Mouse (Mus musculus) embryonic stem cell, embryonic (primary cell): ENCODE measurements around the gene Urgcp.
"Not testable (repeated sequence)": the region's sequence is repeated elsewhere in the genome, so short reads cannot be mapped to it uniquely, and the experiment has no call there.

Source experiments
- CTCF ChIA-PET, 4 experiments: fragments of 300-600 bp in 2 of 4; fragments of 350-600 bp in 2 of 4; sonication (Branson Sonifier 250); formaldehyde crosslinking; loops; one replicate each; lab custom pipeline; 2022; ENCODE audit warnings: inconsistent platforms in 2 of 4; lab: Charles Lee
- POLR2A ChIA-PET, 4 experiments: fragments of 300-600 bp in 2 of 4; fragments of 350-600 bp in 2 of 4; sonication (Branson Sonifier 250); formaldehyde crosslinking; loops; one replicate each; lab custom pipeline; 2022; ENCODE audit warnings: antibody characterized with exemption in 4 of 4, inconsistent platforms in 1 of 4; lab: Charles Lee

Gene Urgcp

GRCm38 (mm10) chr11:5761820-5762632 lies at the start of gene Urgcp:
Gene Urgcp, minus strand, starts transcription at chr11:5762376.
- POLR2A ChIA-PET = interaction anchor here (0.6 to 4.3 kb wide), 140 partner anchors 8 to 913 kb away, joined by 3 to 29 read pairs (median 4); partner anchors contain the start of genes Dbnl (in 4 of the 4), Mrps24 (in 4 of the 4), Ccdc117 (in 3 of the 4) and Pgam2 (in 2 of the 4)
- CTCF ChIA-PET = interaction anchor here in 3 of 4 experiments (0.5 to 1.6 kb wide), 12 partner anchors 21 to 293 kb away, joined by 3 to 5 read pairs (median 3); partner anchors contain the start of genes Dbnl (in 3 of the 3) and Mrps24 (in 1 of the 3)

- POLR2A ChIA-PET, CTCF ChIA-PET: not testable (repeated sequence)
Observed at GRCm38 (mm10) chr11:5809487-5809886, 47.3 kb upstream of the Urgcp start.

- ChIA-PET CTCF (interaction anchor here in 1 of 4 experiments (0.8 kb wide), 1 partner anchor 20 kb away, joined by 3 read pairs; the partner anchor contains the start of gene Dbnl), POLR2A (interaction anchor here in 2 of 4 experiments (0.6 to 1.5 kb wide), 3 partner anchors 10 to 28 kb away, joined by 3 to 5 read pairs (median 4); partner anchors contain the start of gene Dbnl (in 1 of the 2))
Observed at GRCm38 (mm10) chr11:5807956-5808355, 45.8 kb upstream of the Urgcp start.

GRCm38 (mm10) chr11:5805711-5806110 lies 43.5 kb upstream of the Urgcp start:
- POLR2A ChIA-PET = interaction anchor here in 1 of 4 experiments (10.1 kb wide), 1 partner anchor 16 kb away, joined by 123 read pairs; the partner anchor contains the start of gene Dbnl
- CTCF ChIA-PET = no interaction called here

- ChIA-PET CTCF (interaction anchor here in 2 of 4 experiments (0.5 to 1.6 kb wide), 7 partner anchors 11 to 149 kb away, joined by 3 to 6 read pairs (median 4); partner anchors contain the start of gene Dbnl (in 1 of the 2)), POLR2A (interaction anchor here in 3 of 4 experiments (0.6 to 10.1 kb wide), 16 partner anchors 9 to 684 kb away, joined by 3 to 123 read pairs (median 4); partner anchors contain the start of genes Dbnl (in 2 of the 3), Polm (in 2 of the 3), Urgcp (in 1 of the 3) and Ykt6 (in 1 of the 3))
Observed at GRCm38 (mm10) chr11:5804174-5804573, 42.0 kb upstream of the Urgcp start.

GRCm38 (mm10) chr11:5803551-5803981 lies 41.4 kb upstream of the Urgcp start, which contains the start of gene Pgam2:
Gene Pgam2, minus strand, starts transcription at chr11:5803733.
- CTCF ChIA-PET = interaction anchor here in 2 of 4 experiments (0.5 to 1.6 kb wide), 8 partner anchors 10 to 149 kb away, joined by 3 to 6 read pairs (median 4); partner anchors contain the start of gene Dbnl (in 1 of the 2)

GRCm38 (mm10) chr11:5802457-5803217 lies 40.5 kb upstream of the Urgcp start:
- CTCF ChIA-PET = interaction anchor here (0.5 to 1.6 kb wide), 12 partner anchors 9 to 190 kb away, joined by 3 to 6 read pairs (median 4); partner anchors contain the start of gene Dbnl (in 1 of the 4)
- POLR2A ChIA-PET = interaction anchor here in 3 of 4 experiments (0.5 to 10.1 kb wide), 42 partner anchors 9 to 272 kb away, joined by 3 to 123 read pairs (median 4); partner anchors contain the start of genes Dbnl (in 3 of the 3), Urgcp (in 3 of the 3), Pold2 (in 1 of the 3) and Polm (in 1 of the 3)

More at GRCm38 (mm10) chr11:5803551-5803981, 41.4 kb upstream of the Urgcp start, which contains the start of gene Pgam2:
- POLR2A ChIA-PET = interaction anchor here in 3 of 4 experiments (0.5 to 10.1 kb wide), 28 partner anchors 10 to 152 kb away, joined by 3 to 123 read pairs (median 4); partner anchors contain the start of genes Dbnl (in 3 of the 3), Urgcp (in 3 of the 3), Polm (in 2 of the 3) and Pold2 (in 1 of the 3)

- CTCF ChIA-PET = interaction anchor here in 3 of 4 experiments (0.5 to 1.6 kb wide), 9 partner anchors 10 to 1298 kb away, joined by 3 to 6 read pairs (median 3); partner anchors contain the start of gene Ap1b1 (in 1 of the 3)
- POLR2A ChIA-PET = interaction anchor here in 3 of 4 experiments (0.6 to 10.1 kb wide), 37 partner anchors 9 to 706 kb away, joined by 3 to 123 read pairs (median 4); partner anchors contain the start of genes Dbnl (in 3 of the 3), Polm (in 2 of the 3), Ykt6 (in 2 of the 3) and Pold2 (in 1 of the 3)
Observed at GRCm38 (mm10) chr11:5802005-5802404, 39.8 kb upstream of the Urgcp start.

GRCm38 (mm10) chr11:5801511-5801910 lies 39.3 kb upstream of the Urgcp start:
- CTCF ChIA-PET = interaction anchor here in 3 of 4 experiments (0.6 to 1.6 kb wide), 8 partner anchors 13 to 1298 kb away, joined by 3 to 6 read pairs (median 3); partner anchors contain the start of genes Ap1b1 (in 1 of the 3) and Dbnl (in 1 of the 3)
- POLR2A ChIA-PET = interaction anchor here (0.6 to 10.1 kb wide), 29 partner anchors 8 to 705 kb away, joined by 3 to 123 read pairs (median 4); partner anchors contain the start of genes Dbnl (in 3 of the 4), Polm (in 2 of the 4), Ykt6 (in 2 of the 4) and Pold2 (in 1 of the 4)

- ChIA-PET CTCF (interaction anchor here in 1 of 4 experiments (0.9 to 1.9 kb wide), 2 partner anchors 155 to 462 kb away, joined by 3 to 6 read pairs; partner anchors contain the start of gene Ykt6), POLR2A (interaction anchor here in 3 of 4 experiments (0.5 to 10.1 kb wide), 9 partner anchors 10 to 279 kb away, joined by 3 to 123 read pairs (median 4); partner anchors contain the start of genes Dbnl (in 2 of the 3), Polm (in 1 of the 3) and Xbp1 (in 1 of the 3))
Observed at GRCm38 (mm10) chr11:5799621-5800490, 37.7 kb upstream of the Urgcp start.

- CTCF ChIA-PET = interaction anchor here in 3 of 4 experiments (0.6 to 2.8 kb wide), 9 partner anchors 9 to 88 kb away, joined by 3 to 18 read pairs (median 4); partner anchors contain the start of gene Dbnl (in 2 of the 3)
- POLR2A ChIA-PET = interaction anchor here in 3 of 4 experiments (0.7 to 10.1 kb wide), 17 partner anchors 8 to 100 kb away, joined by 3 to 123 read pairs (median 5); partner anchors contain the start of genes Dbnl (in 3 of the 3), Myl7 (in 1 of the 3) and Urgcp (in 1 of the 3)
Observed at GRCm38 (mm10) chr11:5797928-5798327, 35.8 kb upstream of the Urgcp start.

GRCm38 (mm10) chr11:5797371-5797770 lies 35.2 kb upstream of the Urgcp start:
- POLR2A ChIA-PET = interaction anchor here in 3 of 4 experiments (0.7 to 10.1 kb wide), 27 partner anchors 7 to 100 kb away, joined by 3 to 123 read pairs (median 4); partner anchors contain the start of genes Dbnl (in 3 of the 3), Myl7 (in 1 of the 3) and Urgcp (in 1 of the 3)
- CTCF ChIA-PET = interaction anchor here (0.6 to 2.8 kb wide), 11 partner anchors 9 to 851 kb away, joined by 3 to 18 read pairs (median 4); partner anchors contain the start of gene Dbnl (in 3 of the 4)

GRCm38 (mm10) chr11:5796939-5797338 lies 34.8 kb upstream of the Urgcp start:
- ChIA-PET POLR2A (interaction anchor here in 3 of 4 experiments (0.7 to 10.1 kb wide), 28 partner anchors 7 to 101 kb away, joined by 3 to 123 read pairs (median 4); partner anchors contain the start of genes Dbnl (in 3 of the 3), Myl7 (in 1 of the 3), Polm (in 1 of the 3) and Urgcp (in 1 of the 3)), CTCF (interaction anchor here (0.6 to 2.8 kb wide), 11 partner anchors 8 to 851 kb away, joined by 3 to 18 read pairs (median 4); partner anchors contain the start of gene Dbnl (in 3 of the 4))

- ChIA-PET POLR2A (interaction anchor here in 2 of 4 experiments (1.6 to 10.1 kb wide), 3 partner anchors 6 to 259 kb away, joined by 3 to 123 read pairs (median 113); partner anchors contain the start of gene Dbnl (in 2 of the 2)), CTCF (interaction anchor here in 1 of 4 experiments (0.7 kb wide), 1 partner anchor 11 kb away, joined by 5 read pairs; no protein-coding TSS in a partner anchor)
Observed at GRCm38 (mm10) chr11:5795706-5796105, 33.5 kb upstream of the Urgcp start.
